Mouse (Mus musculus) lung, embryonic 15.5 days (tissue): ENCODE results near the gene Sppl3. TPM values are rescaled to one million over a fixed set of nuclear protein-coding genes. Genes with fewer than 3 reads are reported as not detected.

ENCODE experiments used
- ATAC-seq: fragments of 200-750 bp; cut with Nextera tagmentation; 2 replicates; pipeline ENCODE4 v1.8.0; 2017; ENCODE audit warnings: moderate number of reproducible peaks, borderline replicate concordance; ENCODE audit not compliant: low FRiP score, low TSS enrichment; ENCODE audit errors: extremely low read depth
- H3K27ac ChIP-seq: fragments of 300-500 bp; sonication (generic); 2 replicates; pipeline ENCODE4 v1.5.1; 2015; ENCODE audit warnings: moderate library complexity, mild to moderate bottlenecking, inconsistent platforms
- H3K27me3 ChIP-seq: fragments of 300-500 bp; sonication (generic); 2 replicates; pipeline ENCODE4 v1.6.1; 2015; ENCODE audit warnings: inconsistent platforms
- H3K36me3 ChIP-seq: fragments of 300-500 bp; sonication (generic); 2 replicates; pipeline ENCODE4 v1.6.1; 2015; ENCODE audit warnings: inconsistent platforms
- H3K4me1 ChIP-seq: fragments of 300-500 bp; sonication (generic); 2 replicates; pipeline ENCODE4 v1.6.1; 2015; ENCODE audit warnings: inconsistent platforms
- H3K4me2 ChIP-seq: fragments of 300-500 bp; sonication (generic); 2 replicates; pipeline ENCODE4 v1.6.1; 2015; ENCODE audit warnings: inconsistent platforms, mild to moderate bottlenecking, moderate library complexity
- H3K4me3 ChIP-seq: fragments of 300-500 bp; sonication (generic); 2 replicates; pipeline ENCODE4 v1.5.1; 2015; ENCODE audit warnings: mild to moderate bottlenecking, inconsistent platforms
- H3K9ac ChIP-seq: fragments of 300-500 bp; sonication (generic); 2 replicates; pipeline ENCODE4 v1.6.1; 2015; ENCODE audit warnings: inconsistent platforms
- H3K9me3 ChIP-seq: fragments of 300-500 bp; sonication (generic); 2 replicates; pipeline ENCODE4 v1.6.1; 2016; ENCODE audit warnings: inconsistent platforms
- WGBS: fragments of 180-500 bp; shearing (Covaris S2); methylation state at CpG from one replicate; pipeline ENCODE4 v1.1.7; 2015; 5-methylcytosine and 5-hydroxymethylcytosine counted together
- polyA plus RNA-seq: library from polyadenylated mRNA; unstranded; fragments of >200 nt; fragmentation: Nextera tagmentation; extraction: Ambion mirVana; gene quantifications from 2 replicates; pipeline ENCODE4 v1.2.1, GENCODE M21; 2015

The Sppl3 gene
- polyA plus RNA-seq, 1 experiment from 2014 or later = 19.0 TPM

- Histone ChIP-seq H3K4me2 (no peak overlapping the region), H3K27me3 (no peaks in the 10 kb centered on the region), H3K36me3 (no peaks in the 10 kb centered on the region), H3K4me3 (no peak overlapping the region), H3K9ac (no peak overlapping the region), H3K4me1 (0 out of 2 replicates have a peak, but pooled peaks cover 6% of the 10 kb centered on the region), H3K27ac (no peak overlapping the region), H3K9me3 (no peaks in the 10 kb centered on the region)
- 92% methylated on average over 2 of the region's 2 CpGs for WGBS
- ATAC-seq = no peak
Measured at GRCm38 (mm10) chr5:115045146-115045677, 34.3 kb downstream of the Sppl3 start.

GRCm38 (mm10) chr5:115049692-115050091 is 38.8 kb downstream of the Sppl3 start:
- no peak overlapping the region for H3K9ac ChIP-seq
- H3K27me3 ChIP-seq = no peaks in the 10 kb centered on the region
- H3K4me1 ChIP-seq = peaks cover 36% of the 10 kb centered on the region
- no peaks in the 10 kb centered on the region for H3K9me3 ChIP-seq
- H3K36me3 ChIP-seq = no peaks in the 10 kb centered on the region
- no peak overlapping the region for H3K4me2 ChIP-seq
- ATAC-seq = no peak
- H3K4me3 ChIP-seq = no peak overlapping the region
- WGBS = 88% methylated on average over 6 of the region's 6 CpGs
- no peak overlapping the region for H3K27ac ChIP-seq

GRCm38 (mm10) chr5:115050776-115051175 is 39.8 kb downstream of the Sppl3 start:
- Histone ChIP-seq H3K9me3 (no peaks in the 10 kb centered on the region), H3K4me1 (peaks cover 40% of the 10 kb centered on the region), H3K27ac (no peak overlapping the region), H3K4me2 (no peak overlapping the region), H3K4me3 (no peak overlapping the region), H3K9ac (no peak overlapping the region), H3K27me3 (no peaks in the 10 kb centered on the region), H3K36me3 (no peaks in the 10 kb centered on the region)
- 80% methylated on average over 6 of the region's 6 CpGs for WGBS
- ATAC-seq = no peak

- no peaks in the 10 kb centered on the region for H3K36me3 ChIP-seq
- H3K9me3 ChIP-seq = no peaks in the 10 kb centered on the region
- no peak overlapping the region for H3K9ac ChIP-seq
- no peaks in the 10 kb centered on the region for H3K27me3 ChIP-seq
- H3K27ac ChIP-seq = 0 out of 2 replicates have a peak overlapping the region, but pooled peaks have one; percentile 6
- 52% methylated on average over 8 of the region's 8 CpGs for WGBS
- no peak overlapping the region; the same call in 1 of the 2 replicates for H3K4me2 ChIP-seq
- no peak overlapping the region for H3K4me3 ChIP-seq
- peaks cover 40% of the 10 kb centered on the region for H3K4me1 ChIP-seq
- ATAC-seq = peak; percentile 84
Measured at GRCm38 (mm10) chr5:115052546-115052945, 41.6 kb downstream of the Sppl3 start.

GRCm38 (mm10) chr5:115053791-115054396 is 43.0 kb downstream of the Sppl3 start:
- WGBS = 81% methylated on average over 22 of the region's 22 CpGs
- H3K9ac ChIP-seq = no peak overlapping the region
- no peaks in the 10 kb centered on the region for H3K27me3 ChIP-seq
- ATAC-seq = no peak
- no peaks in the 10 kb centered on the region for H3K36me3 ChIP-seq
- peaks cover 40% of the 10 kb centered on the region for H3K4me1 ChIP-seq
- no peaks in the 10 kb centered on the region for H3K9me3 ChIP-seq
- 0 out of 2 replicates have a peak overlapping the region, but pooled peaks have one; percentile 25 for H3K27ac ChIP-seq
- H3K4me3 ChIP-seq = no peak overlapping the region
- no peak overlapping the region for H3K4me2 ChIP-seq

GRCm38 (mm10) chr5:115055418-115055817 is 44.5 kb downstream of the Sppl3 start:
- Histone ChIP-seq H3K27ac (no peak overlapping the region), H3K36me3 (no peaks in the 10 kb centered on the region), H3K4me2 (no peak overlapping the region), H3K9me3 (no peaks in the 10 kb centered on the region), H3K27me3 (no peaks in the 10 kb centered on the region), H3K4me1 (peaks cover 36% of the 10 kb centered on the region), H3K4me3 (no peak overlapping the region), H3K9ac (no peak overlapping the region)
- 59% methylated on average over 6 of the region's 6 CpGs for WGBS
- no peak for ATAC-seq

GRCm38 (mm10) chr5:115057153-115057552 is 46.2 kb downstream of the Sppl3 start:
- 88% methylated on average over 4 of the region's 4 CpGs for WGBS
- Histone ChIP-seq H3K27ac (no peak overlapping the region), H3K27me3 (no peaks in the 10 kb centered on the region), H3K4me3 (no peak overlapping the region), H3K9ac (no peak overlapping the region), H3K4me2 (no peak overlapping the region), H3K4me1 (peaks cover 21% of the 10 kb centered on the region), H3K36me3 (no peaks in the 10 kb centered on the region), H3K9me3 (no peaks in the 10 kb centered on the region)
- no peak for ATAC-seq

GRCm38 (mm10) chr5:115058584-115059297 is 47.8 kb downstream of the Sppl3 start:
- WGBS = 65% methylated on average over 7 of the region's 7 CpGs
- Histone ChIP-seq H3K4me1 (peaks cover 6% of the 10 kb centered on the region), H3K4me3 (no peak overlapping the region), H3K27ac (no peak overlapping the region), H3K9me3 (no peaks in the 10 kb centered on the region), H3K4me2 (no peak overlapping the region), H3K36me3 (no peaks in the 10 kb centered on the region), H3K27me3 (no peaks in the 10 kb centered on the region), H3K9ac (no peak overlapping the region)
- no peak for ATAC-seq

- Histone ChIP-seq H3K9me3 (no peaks in the 10 kb centered on the region), H3K27ac (no peak overlapping the region), H3K9ac (no peak overlapping the region), H3K27me3 (no peaks in the 10 kb centered on the region), H3K36me3 (no peaks in the 10 kb centered on the region), H3K4me3 (no peak overlapping the region), H3K4me2 (no peak overlapping the region), H3K4me1 (0 out of 2 replicates have a peak, but pooled peaks cover 3% of the 10 kb centered on the region)
- WGBS = 81% methylated on average over 8 of the region's 8 CpGs
- ATAC-seq = no peak
Measured at GRCm38 (mm10) chr5:115060067-115060695, 49.2 kb downstream of the Sppl3 start.

GRCm38 (mm10) chr5:115060977-115061376 is 50.0 kb downstream of the Sppl3 start:
- H3K4me3 ChIP-seq = no peak overlapping the region
- no peak overlapping the region for H3K9ac ChIP-seq
- no peaks in the 10 kb centered on the region for H3K9me3 ChIP-seq
- ATAC-seq = no peak
- 89% methylated on average over 3 of the region's 3 CpGs for WGBS
- no peaks in the 10 kb centered on the region for H3K4me1 ChIP-seq
- H3K4me2 ChIP-seq = no peak overlapping the region
- H3K27me3 ChIP-seq = no peaks in the 10 kb centered on the region
- no peak overlapping the region for H3K27ac ChIP-seq
- H3K36me3 ChIP-seq = no peaks in the 10 kb centered on the region

GRCm38 (mm10) chr5:115062566-115062965 is 51.6 kb downstream of the Sppl3 start:
- no peak for ATAC-seq
- no peaks in the 10 kb centered on the region for H3K9me3 ChIP-seq
- no peaks in the 10 kb centered on the region for H3K4me1 ChIP-seq
- no peak overlapping the region for H3K9ac ChIP-seq
- WGBS = 75% methylated on average over 1 of the region's 1 CpGs
- no peak overlapping the region for H3K27ac ChIP-seq
- no peaks in the 10 kb centered on the region for H3K36me3 ChIP-seq
- no peak overlapping the region for H3K4me3 ChIP-seq
- no peak overlapping the region for H3K4me2 ChIP-seq
- H3K27me3 ChIP-seq = no peaks in the 10 kb centered on the region

- WGBS = 89% methylated on average over 7 of the region's 7 CpGs
- H3K4me3 ChIP-seq = no peak overlapping the region
- ATAC-seq = no peak
Measured at GRCm38 (mm10) chr5:115063391-115063790, 52.5 kb downstream of the Sppl3 start.

More at GRCm38 (mm10) chr5:115063391-115063790, 52.5 kb downstream of the Sppl3 start:
- Histone ChIP-seq H3K9me3 (no peaks in the 10 kb centered on the region), H3K27ac (no peak overlapping the region), H3K4me2 (no peak overlapping the region), H3K9ac (no peak overlapping the region), H3K36me3 (no peaks in the 10 kb centered on the region), H3K4me1 (no peaks in the 10 kb centered on the region), H3K27me3 (no peaks in the 10 kb centered on the region)
